Mouse (Mus musculus): ENCODE data around the gene Cpn1.

DNA sequence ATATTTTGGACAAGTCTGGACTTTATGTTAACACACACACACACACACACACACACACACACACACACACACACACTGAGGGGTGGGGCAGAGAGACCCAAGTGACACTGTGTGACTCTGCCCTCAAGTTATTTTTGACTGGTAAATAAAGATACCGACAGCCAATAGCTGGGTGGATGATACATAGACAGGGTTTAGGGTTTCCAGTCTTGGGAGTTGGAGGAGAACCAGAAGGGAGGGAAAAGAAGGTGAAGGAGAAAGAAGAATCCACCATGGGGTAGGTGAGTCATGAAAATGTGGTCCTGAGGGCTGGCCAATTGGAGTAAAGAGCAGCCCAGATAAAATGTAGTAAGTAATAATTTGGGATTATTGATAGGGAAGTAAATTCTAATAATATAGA lies 13.7 kb upstream of the Cpn1 start:
- no peak for TF ChIP-seq HCFC1 (IDR thresholded peaks at IDR 0.05; ENCODE audit: low read depth, low read length)
- TF ChIP-seq CTCF (conservative IDR thresholded peaks at IDR 0.05 in 1 of 2, IDR thresholded peaks at IDR 0.05 in 1 of 2; ENCODE audit: low read depth in 2 of 2, low read length in 2 of 2) = no peak
- no peak for TF ChIP-seq BHLHE40 (IDR thresholded peaks at IDR 0.05; ENCODE audit: low read depth, low read length)
- no peak for TF ChIP-seq KAT2A (IDR thresholded peaks at IDR 0.05; ENCODE audit: insufficient replicate concordance, low read length)
- TF ChIP-seq POLR2A (IDR thresholded peaks at IDR 0.05; ENCODE audit: low read depth, low read length) = no peak
- no peak for TF ChIP-seq MAX (IDR thresholded peaks at IDR 0.05; ENCODE audit: low read length)
- no peak for TF ChIP-seq CHD1 (IDR thresholded peaks at IDR 0.05; ENCODE audit: low read depth, low read length)

Data from CH12.LX (cell line).